Mouse (Mus musculus) E14TG2a.4 (cell line): Measurements from ENCODE around the gene Cnst.
A peak's percentile ranks its signal among the peaks of the same experiment; 100 is the strongest.

ENCODE experiments used
- H3K27me3 ChIP-seq: 2 replicates; pipeline ENCODE4 v1.6.1; 2014; ENCODE audit warnings: low read length, control low read depth; ENCODE audit not compliant: insufficient read depth
- H3K36me3 ChIP-seq: 2 replicates; pipeline ENCODE4 v1.6.1; 2014; ENCODE audit warnings: low read length, control low read depth; ENCODE audit not compliant: insufficient read depth
- H3K4me1 ChIP-seq: replicated peaks from 2 replicates; pipeline ENCODE4 v1.6.1; 2014; ENCODE audit warnings: low read depth, low read length, control low read depth
- H3K4me3 ChIP-seq: replicated peaks from 2 replicates; pipeline ENCODE4 v1.5.1; 2014; ENCODE audit warnings: mild to moderate bottlenecking, low read length
- H3K9me3 ChIP-seq: 2 replicates; pipeline ENCODE4 v1.6.1; 2014; ENCODE audit warnings: low read length, control low read depth
- CTCF ChIP-seq: conservative IDR thresholded peaks from 2 replicates; pipeline ENCODE4 v1.5.1; 2014; ENCODE audit warnings: low read length
- NANOG ChIP-seq: IDR thresholded peaks from 2 replicates; pipeline ENCODE4 v1.6.1; 2014; ENCODE audit warnings: borderline replicate concordance, low read length, mixed read lengths
- POU5F1 ChIP-seq: IDR thresholded peaks from 2 replicates; pipeline ENCODE4 v1.6.1; 2014; ENCODE audit warnings: low read length, borderline replicate concordance

Cnst gene

GRCm38 (mm10) chr1:179612418-179612817 lies 66.2 kb downstream of the Cnst start:
- Histone ChIP-seq H3K9me3 (no peaks in the 10 kb centered on the region), H3K4me1 (peaks cover 21% of the 10 kb centered on the region), H3K36me3 (no peaks in the 10 kb centered on the region), H3K27me3 (no peaks in the 10 kb centered on the region), H3K4me3 (no peak overlapping the region)
- TF ChIP-seq POU5F1 (no peak), CTCF (no peak), NANOG (no peak)

GRCm38 (mm10) chr1:179612986-179613505 lies 66.9 kb downstream of the Cnst start:
- Histone ChIP-seq H3K36me3 (no peaks in the 10 kb centered on the region), H3K4me1 (peaks cover 23% of the 10 kb centered on the region), H3K4me3 (no peak overlapping the region), H3K9me3 (no peaks in the 10 kb centered on the region), H3K27me3 (no peaks in the 10 kb centered on the region)
- no peak for TF ChIP-seq POU5F1
- no peak for TF ChIP-seq CTCF
- TF ChIP-seq NANOG: no peak

GRCm38 (mm10) chr1:179617426-179617825 lies 71.3 kb downstream of the Cnst start:
- Histone ChIP-seq H3K27me3 (no peaks in the 10 kb centered on the region), H3K4me1 (peaks cover 11% of the 10 kb centered on the region), H3K9me3 (no peaks in the 10 kb centered on the region), H3K36me3 (no peaks in the 10 kb centered on the region), H3K4me3 (no peak overlapping the region)
- TF ChIP-seq NANOG: no peak
- TF ChIP-seq POU5F1: no peak
- no peak for TF ChIP-seq CTCF

- no peak overlapping the region for H3K4me3 ChIP-seq
- peaks cover 14% of the 10 kb centered on the region for H3K36me3 ChIP-seq
- no peaks in the 10 kb centered on the region for H3K27me3 ChIP-seq
- TF ChIP-seq NANOG (no peak), CTCF (no peak), POU5F1 (no peak)
- no peaks in the 10 kb centered on the region for H3K9me3 ChIP-seq
- H3K4me1 ChIP-seq: peaks cover 18% of the 10 kb centered on the region
These were observed 76.5 kb downstream of the Cnst start for GRCm38 (mm10) chr1:179622665-179623064.

- H3K4me1 ChIP-seq: peaks cover 20% of the 10 kb centered on the region
- peaks cover 14% of the 10 kb centered on the region for H3K36me3 ChIP-seq
- H3K27me3 ChIP-seq: no peaks in the 10 kb centered on the region
- H3K4me3 ChIP-seq: no peak overlapping the region
- TF ChIP-seq NANOG (no peak), POU5F1 (no peak), CTCF (peak; percentile 77)
- no peaks in the 10 kb centered on the region for H3K9me3 ChIP-seq
These were observed 77.5 kb downstream of the Cnst start for GRCm38 (mm10) chr1:179623657-179624056.

GRCm38 (mm10) chr1:179624354-179624753 lies 78.2 kb downstream of the Cnst start:
- Histone ChIP-seq H3K4me3 (no peak overlapping the region), H3K9me3 (no peaks in the 10 kb centered on the region), H3K36me3 (peaks cover 14% of the 10 kb centered on the region), H3K27me3 (no peaks in the 10 kb centered on the region), H3K4me1 (peaks cover 27% of the 10 kb centered on the region)
- TF ChIP-seq NANOG (no peak), CTCF (peak; percentile 65), POU5F1 (no peak)

- H3K4me1 ChIP-seq: peaks cover 28% of the 10 kb centered on the region
- peaks cover 14% of the 10 kb centered on the region for H3K36me3 ChIP-seq
- TF ChIP-seq NANOG: no peak
- no peak for TF ChIP-seq CTCF
- no peak for TF ChIP-seq POU5F1
- H3K27me3 ChIP-seq: no peaks in the 10 kb centered on the region
- no peak overlapping the region for H3K4me3 ChIP-seq
- peaks cover 16% of the 10 kb centered on the region for H3K9me3 ChIP-seq
These were observed 81.7 kb downstream of the Cnst start for GRCm38 (mm10) chr1:179627855-179628254.

- H3K27me3 ChIP-seq: no peaks in the 10 kb centered on the region
- no peak overlapping the region for H3K4me3 ChIP-seq
- peaks cover 23% of the 10 kb centered on the region for H3K9me3 ChIP-seq
- peaks cover 14% of the 10 kb centered on the region for H3K36me3 ChIP-seq
- peaks cover 28% of the 10 kb centered on the region for H3K4me1 ChIP-seq
- no peak for TF ChIP-seq POU5F1
These were observed 82.4 kb downstream of the Cnst start for GRCm38 (mm10) chr1:179628438-179629106.

- Histone ChIP-seq H3K9me3 (peaks cover 30% of the 10 kb centered on the region), H3K36me3 (peaks cover 14% of the 10 kb centered on the region), H3K4me1 (peaks cover 28% of the 10 kb centered on the region), H3K27me3 (no peaks in the 10 kb centered on the region), H3K4me3 (no peak overlapping the region)
- no peak for TF ChIP-seq CTCF
- TF ChIP-seq NANOG: no peak
- no peak for TF ChIP-seq POU5F1
These were observed 83.1 kb downstream of the Cnst start for GRCm38 (mm10) chr1:179629276-179629675.
